In genomic region chr10:9231751-9232150, GRCm38 (mm10) we compare ENCODE assay signal across 21 mouse cellular contexts.
DNase-seq lines count a peak whose midpoint lies in the region; ATAC-seq and TF ChIP-seq lines count a peak whose summit lies in the region.
"Had no signal": no experiment of that assay in that cellular context is flagged by ENCODE, and none has a peak within 500 bp of the region (broad histone marks: within the 10 kb centered on the region; RNA-seq: fewer than 3 reads in every experiment).

No protein-coding gene starts in this region.

- H3K27ac ChIP-seq in forebrain, embryonic 14.5 days (ENCODE audit: low read depth, low read length): no peak overlapping the region
- H3K27ac ChIP-seq in forebrain, embryonic 10.5 days: no peak overlapping the region
- H3K27ac ChIP-seq in forebrain, embryonic 16.5 days (ENCODE audit: low read length): no peak overlapping the region
- H3K27ac ChIP-seq: gastrocnemius, adult 2 months; hindbrain, embryonic 14.5 days; kidney, postnatal 0 days; left cerebral cortex, adult 2 months; limb, embryonic 10.5 days; midbrain, embryonic 15.5 days had no signal

- H3K36me3 ChIP-seq in forebrain, embryonic 14.5 days (ENCODE audit: control insufficient read depth, insufficient read depth, low read length): no peaks in the 10 kb centered on the region
- no peaks in the 10 kb centered on the region for H3K36me3 ChIP-seq in forebrain, embryonic 10.5 days (replicated peaks)
- no peaks in the 10 kb centered on the region for H3K36me3 ChIP-seq in forebrain, embryonic 16.5 days (ENCODE audit: control insufficient read depth, insufficient read depth)
- H3K36me3 ChIP-seq: limb, embryonic 10.5 days; midbrain, embryonic 15.5 days had no signal

- no peaks in the 10 kb centered on the region for H3K9me3 ChIP-seq in forebrain, embryonic 14.5 days (replicated peaks; ENCODE audit: control insufficient read depth, low read length)
- no peaks in the 10 kb centered on the region for H3K9me3 ChIP-seq in forebrain, embryonic 10.5 days
- H3K9me3 ChIP-seq in forebrain, embryonic 16.5 days (ENCODE audit: control insufficient read depth, low read length): no peaks in the 10 kb centered on the region
- H3K9me3 ChIP-seq: limb, embryonic 10.5 days; midbrain, embryonic 15.5 days had no signal

- no peak overlapping the region for H3K4me2 ChIP-seq in forebrain, embryonic 14.5 days (ENCODE audit: low read length)
- no peak overlapping the region for H3K4me2 ChIP-seq in forebrain, embryonic 16.5 days (ENCODE audit: low read length)
- H3K4me2 ChIP-seq: heart, embryonic 11.5 days; hindbrain, embryonic 14.5 days; midbrain, embryonic 15.5 days had no signal

- no peak for TF ChIP-seq POLR2A in brain, embryonic 14.5 days (IDR thresholded peaks at IDR 0.05; ENCODE audit: borderline replicate concordance, extremely low read depth, insufficient read depth, insufficient read length, poor library complexity, severe bottlenecking)

- peaks cover 8% of the 10 kb centered on the region; the same call in 1 of the 2 replicates for H3K4me1 ChIP-seq in forebrain, embryonic 14.5 days (ENCODE audit: control insufficient read depth, insufficient read depth, low read length)
- H3K4me1 ChIP-seq in forebrain, embryonic 10.5 days: peaks cover 33% of the 10 kb centered on the region
- H3K4me1 ChIP-seq in forebrain, embryonic 16.5 days (replicated peaks; ENCODE audit: control insufficient read depth, insufficient read depth, low read length): peaks cover 3% of the 10 kb centered on the region; the same call in 1 of the 2 replicates

- no peaks in the 10 kb centered on the region for H3K27me3 ChIP-seq in forebrain, embryonic 14.5 days (replicated peaks; ENCODE audit: control insufficient read depth, insufficient read depth, low read length)
- no peaks in the 10 kb centered on the region for H3K27me3 ChIP-seq in forebrain, embryonic 10.5 days (ENCODE audit: poor library complexity, severe bottlenecking)
- H3K27me3 ChIP-seq in forebrain, embryonic 16.5 days (replicated peaks; ENCODE audit: control insufficient read depth, insufficient read depth, low read length): no peaks in the 10 kb centered on the region
- H3K27me3 ChIP-seq: midbrain, embryonic 15.5 days had no signal

- no peak for ATAC-seq in forebrain, embryonic 14.5 days
- ATAC-seq in forebrain, embryonic 16.5 days: peak; percentile 88
- no peak for ATAC-seq in activated CD4-positive, CD25-positive, alpha-beta regulatory T cell, adult 4 months
- ATAC-seq: liver, postnatal 0 days; midbrain, embryonic 15.5 days had no signal

- no peak overlapping the region for H3K9ac ChIP-seq in forebrain, embryonic 14.5 days (ENCODE audit: low read length)
- H3K9ac ChIP-seq in forebrain, embryonic 16.5 days (replicated peaks; ENCODE audit: low read depth, low read length): no peak overlapping the region
- H3K9ac ChIP-seq: hindbrain, embryonic 14.5 days; liver, postnatal 0 days; midbrain, embryonic 15.5 days had no signal

- peak; percentile 60 for DNase-seq in forebrain, embryonic 14.5 days (ENCODE audit: low spot score)
- DNase-seq in forebrain, embryonic 10.5 days (ENCODE audit: extremely low spot score, low spot score): no peak
- peak; percentile 32 to 55 for DNase-seq in layer of hippocampus, postnatal 10 days (ENCODE audit: low spot score in 2 of 2)
- DNase-seq in layer of hippocampus, adult 11-12 months (ENCODE audit: low spot score): no peak
- peak; percentile 76 for DNase-seq in brain, embryonic 14.5 days (ENCODE audit: low read depth)
- DNase-seq: adrenal gland, adult 8-10 months; embryo, embryonic 11 days; gastrocnemius, adult 2 months; heart, postnatal 10 days; kidney, adult 11 months; liver, postnatal 0 days; lung, postnatal 10 days; thymus, adult 2 months had no signal

- 55% methylated on average over 3 of the region's 3 CpGs for WGBS in forebrain, embryonic 14.5 days
- WGBS in forebrain, embryonic 10.5 days: 86% methylated on average over 3 of the region's 3 CpGs
- WGBS in forebrain, embryonic 16.5 days: 35% methylated on average over 3 of the region's 3 CpGs

- no peak overlapping the region for H3K4me3 ChIP-seq in forebrain, embryonic 14.5 days (ENCODE audit: low read depth, low read length)
- no peak overlapping the region for H3K4me3 ChIP-seq in forebrain, embryonic 10.5 days
- H3K4me3 ChIP-seq in forebrain, embryonic 16.5 days (replicated peaks; ENCODE audit: low read length): no peak overlapping the region
- H3K4me3 ChIP-seq: gastrocnemius, adult 2 months; left cerebral cortex, adult 2 months; limb, embryonic 10.5 days; midbrain, embryonic 15.5 days had no signal

- no peak for TF ChIP-seq CTCF in brain, embryonic 14.5 days (IDR thresholded peaks at IDR 0.05; ENCODE audit: borderline replicate concordance, extremely low read depth, insufficient read depth, insufficient read length)

Comparison
In these comparisons a context has a peak if more than half of its experiments do, and no peak if none do; other contexts are left out.
1. DNase-seq: peak in forebrain, embryonic 14.5 days (single experiment), layer of hippocampus, postnatal 10 days (2 of 2) and brain, embryonic 14.5 days (single experiment); none in forebrain, embryonic 10.5 days (single experiment) and layer of hippocampus, adult 11-12 months (single experiment).